Mouse (Mus musculus) small intestine, adult 2 months (tissue): ENCODE data around the gene Pqlc2. TPM values are rescaled to one million over a fixed set of nuclear protein-coding genes. Genes with fewer than 3 reads are reported as not detected.

ENCODE experiments used
- H3K27ac ChIP-seq: fragments of 200-500 bp; 2 replicates; pipeline ENCODE4 v1.5.1; 2012; ENCODE audit warnings: low read depth, low read length, control low read depth, inconsistent platforms; ENCODE audit not compliant: insufficient read depth
- H3K27me3 ChIP-seq: fragments of 200-500 bp; 2 replicates; pipeline ENCODE4 v1.6.1; 2012; ENCODE audit warnings: mild to moderate bottlenecking, moderate library complexity, low read length, inconsistent platforms; ENCODE audit not compliant: control insufficient read depth, insufficient read depth
- H3K36me3 ChIP-seq: fragments of 200-500 bp; 2 replicates; pipeline ENCODE4 v1.6.1; 2012; ENCODE audit warnings: mild to moderate bottlenecking, low read length, control low read depth, inconsistent platforms; ENCODE audit not compliant: control insufficient read depth, insufficient read depth
- H3K4me1 ChIP-seq: fragments of 200-500 bp; 2 replicates; pipeline ENCODE4 v1.6.1; 2012; ENCODE audit warnings: low read length, inconsistent platforms, mixed read lengths; ENCODE audit not compliant: control insufficient read depth, insufficient read depth, insufficient read length
- H3K4me3 ChIP-seq: fragments of 200-500 bp; 2 replicates; pipeline ENCODE4 v1.5.1; 2012; ENCODE audit warnings: low read depth, mild to moderate bottlenecking, control low read depth, inconsistent platforms, low read length, moderate library complexity
- CTCF ChIP-seq: fragments of 200-500 bp; IDR thresholded peaks from 2 replicates; pipeline ENCODE4 v1.5.1; 2012; ENCODE audit warnings: low read depth, mild to moderate bottlenecking, control low read depth, inconsistent platforms, low read length, moderate library complexity, mixed read lengths; ENCODE audit not compliant: insufficient replicate concordance, insufficient read length; ENCODE audit errors: extremely low read depth
- POLR2A ChIP-seq: fragments of 200-500 bp; IDR thresholded peaks from 2 replicates; pipeline ENCODE4 v1.6.1; 2012; ENCODE audit warnings: low read depth, mild to moderate bottlenecking, control low read depth, inconsistent platforms, low read length, moderate library complexity
- WGBS: fragments of 180-500 bp; shearing (Covaris S2); methylation state at CpG from one replicate; pipeline ENCODE4 v1.1.7; 2018; 5-methylcytosine and 5-hydroxymethylcytosine counted together
- polyA plus RNA-seq: library from polyadenylated mRNA; depleted of rRNA; stranded (reverse); fragments of >200 nt; gene quantifications from 2 replicates; pipeline ENCODE4 v1.2.3, GENCODE M21; 2012

Gene Pqlc2
- polyA plus RNA-seq, 1 experiment = 49.8 TPM

- WGBS = 82% methylated on average over 3 of the region's 3 CpGs
- Histone ChIP-seq H3K27ac (no peak overlapping the region), H3K27me3 (no peaks in the 10 kb centered on the region), H3K4me1 (peaks cover 3% of the 10 kb centered on the region; the same call in 1 of the 2 replicates), H3K4me3 (no peak overlapping the region), H3K36me3 (peaks cover 35% of the 10 kb centered on the region)
- TF ChIP-seq CTCF = no peak
- no peak for TF ChIP-seq POLR2A
Measured at GRCm38 (mm10) chr4:139305521-139305920, 5.0 kb downstream of the Pqlc2 start.

GRCm38 (mm10) chr4:139302241-139302640, 8.3 kb downstream of the Pqlc2 start:
- TF ChIP-seq CTCF (no peak), POLR2A (no peak)
- Histone ChIP-seq H3K4me3 (no peak overlapping the region), H3K36me3 (peaks cover 46% of the 10 kb centered on the region), H3K27ac (no peak overlapping the region), H3K27me3 (no peaks in the 10 kb centered on the region), H3K4me1 (no peaks in the 10 kb centered on the region)
- 87% methylated on average over 5 of the region's 5 CpGs for WGBS

GRCm38 (mm10) chr4:139301780-139302179, 8.7 kb downstream of the Pqlc2 start:
- Histone ChIP-seq H3K4me1 (no peaks in the 10 kb centered on the region), H3K36me3 (peaks cover 46% of the 10 kb centered on the region), H3K27ac (no peak overlapping the region), H3K27me3 (no peaks in the 10 kb centered on the region), H3K4me3 (no peak overlapping the region)
- WGBS = 92% methylated on average over 8 of the region's 8 CpGs
- TF ChIP-seq CTCF (no peak), POLR2A (no peak)

- no peaks in the 10 kb centered on the region for H3K4me1 ChIP-seq
- H3K27ac ChIP-seq = no peak overlapping the region
- H3K4me3 ChIP-seq = no peak overlapping the region
- WGBS = 66% methylated on average over 12 of the region's 12 CpGs
- TF ChIP-seq CTCF = no peak
- no peak for TF ChIP-seq POLR2A
- H3K27me3 ChIP-seq = no peaks in the 10 kb centered on the region
- peaks cover 33% of the 10 kb centered on the region for H3K36me3 ChIP-seq
Measured at GRCm38 (mm10) chr4:139298671-139299366, 11.7 kb downstream of the Pqlc2 start.

GRCm38 (mm10) chr4:139297566-139297965, 12.9 kb downstream of the Pqlc2 start:
- Histone ChIP-seq H3K4me1 (no peaks in the 10 kb centered on the region), H3K27me3 (no peaks in the 10 kb centered on the region), H3K4me3 (no peak overlapping the region), H3K27ac (no peak overlapping the region), H3K36me3 (peaks cover 30% of the 10 kb centered on the region)
- WGBS = 83% methylated on average over 4 of the region's 4 CpGs
- TF ChIP-seq POLR2A (no peak), CTCF (no peak)

- Histone ChIP-seq H3K27me3 (no peaks in the 10 kb centered on the region), H3K27ac (no peak overlapping the region), H3K36me3 (peaks cover 48% of the 10 kb centered on the region), H3K4me3 (no peak overlapping the region), H3K4me1 (no peaks in the 10 kb centered on the region; the same call in 1 of the 2 replicates)
- no peak for TF ChIP-seq CTCF
- TF ChIP-seq POLR2A = no peak
- WGBS = 84% methylated on average over 5 of the region's 5 CpGs
Measured at GRCm38 (mm10) chr4:139292038-139292437, 18.5 kb downstream of the Pqlc2 start.

GRCm38 (mm10) chr4:139291099-139291498, 19.4 kb downstream of the Pqlc2 start:
- Histone ChIP-seq H3K4me3 (no peak overlapping the region), H3K27me3 (no peaks in the 10 kb centered on the region), H3K4me1 (no peaks in the 10 kb centered on the region; the same call in 1 of the 2 replicates), H3K36me3 (peaks cover 55% of the 10 kb centered on the region), H3K27ac (no peak overlapping the region)
- 89% methylated on average over 16 of the region's 16 CpGs for WGBS
- no peak for TF ChIP-seq POLR2A
